Mouse (Mus musculus): ENCODE measurements at regions not wholly inside any gene's neighbourhood (a gene's known extent, or its start where the extent isn't known, plus 50 kb on each side); places are given as distances from the start of the nearest gene placed in this dataset.
A peak's percentile ranks its signal among the peaks of the same experiment; 100 is the strongest.

GRCm38 (mm10) chr9:94045462-94046126 lies 492.3 kb downstream of the 1190002N15Rik start:
- H3K9ac ChIP-seq (ENCODE audit: low read depth, low read length, severe bottlenecking), result no peak overlapping the region
- TF ChIP-seq POLR2A (IDR thresholded peaks at IDR 0.05; ENCODE audit: borderline replicate concordance, extremely low read depth, insufficient read depth, insufficient read length), result no peak
- WGBS, result 16% methylated on average over 3 of the region's 3 CpGs
- H3K36me3 ChIP-seq (ENCODE audit: control insufficient read depth, insufficient read depth, low read length), result no peaks in the 10 kb centered on the region
- DNase-seq (ENCODE audit: low spot score) (peak; percentile 82), ATAC-seq (ENCODE audit: low FRiP score, low read depth) (peak; percentile 85)
- no peak overlapping the region for H3K27ac ChIP-seq (replicated peaks; ENCODE audit: low read depth, low read length)
- H3K4me1 ChIP-seq (ENCODE audit: control insufficient read depth, insufficient read depth, low read length), result peaks cover 11% of the 10 kb centered on the region; the same call in 1 of the 2 replicates
- no peak overlapping the region for H3K4me3 ChIP-seq (replicated peaks; ENCODE audit: low read length)
- no peaks in the 10 kb centered on the region for H3K27me3 ChIP-seq (ENCODE audit: control insufficient read depth, insufficient read depth, low read length)
- H3K4me2 ChIP-seq (replicated peaks; ENCODE audit: low read depth, low read length, severe bottlenecking), result no peak overlapping the region
- H3K9me3 ChIP-seq (ENCODE audit: control insufficient read depth, low read length), result no peaks in the 10 kb centered on the region

DNA sequence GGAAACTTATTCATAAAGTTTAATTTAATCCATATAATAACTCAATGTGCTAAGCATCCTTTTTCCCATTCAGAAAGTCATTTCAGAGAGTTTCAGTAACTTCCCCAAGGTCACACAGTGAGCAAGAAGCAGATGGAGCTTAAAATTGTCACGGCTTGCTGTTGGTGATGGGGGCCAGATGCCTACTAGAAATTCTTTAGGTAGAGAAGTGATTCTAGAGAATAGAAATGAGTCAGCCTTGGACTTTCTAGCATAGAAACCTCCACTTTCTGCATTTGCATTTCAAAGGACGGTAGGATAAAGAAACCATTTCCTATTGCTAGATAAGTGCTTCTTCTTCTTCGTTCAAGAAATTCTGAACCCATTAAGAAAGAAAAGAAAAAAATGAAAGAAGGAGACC lies 514.1 kb downstream of the 1190002N15Rik start:
- no peaks in the 10 kb centered on the region for H3K27me3 ChIP-seq (ENCODE audit: control insufficient read depth, insufficient read depth, low read length)
- no peak for DNase-seq (ENCODE audit: low spot score)
- ATAC-seq (ENCODE audit: low FRiP score, low read depth), result no peak
- TF ChIP-seq POLR2A (IDR thresholded peaks at IDR 0.05; ENCODE audit: borderline replicate concordance, extremely low read depth, insufficient read depth, insufficient read length), result no peak
- no peak overlapping the region for H3K4me2 ChIP-seq (replicated peaks; ENCODE audit: low read depth, low read length, severe bottlenecking)
- no peak overlapping the region for H3K27ac ChIP-seq (replicated peaks; ENCODE audit: low read depth, low read length)
- no peaks in the 10 kb centered on the region for H3K4me1 ChIP-seq (ENCODE audit: control insufficient read depth, insufficient read depth, low read length)
- H3K9me3 ChIP-seq (ENCODE audit: control insufficient read depth, low read length), result no peaks in the 10 kb centered on the region
- no peak overlapping the region for H3K4me3 ChIP-seq (replicated peaks; ENCODE audit: low read length)
- 62% methylated on average over 3 of the region's 3 CpGs for WGBS
- no peak overlapping the region for H3K9ac ChIP-seq (ENCODE audit: low read depth, low read length, severe bottlenecking)
- no peaks in the 10 kb centered on the region for H3K36me3 ChIP-seq (ENCODE audit: control insufficient read depth, insufficient read depth, low read length)

DNA sequence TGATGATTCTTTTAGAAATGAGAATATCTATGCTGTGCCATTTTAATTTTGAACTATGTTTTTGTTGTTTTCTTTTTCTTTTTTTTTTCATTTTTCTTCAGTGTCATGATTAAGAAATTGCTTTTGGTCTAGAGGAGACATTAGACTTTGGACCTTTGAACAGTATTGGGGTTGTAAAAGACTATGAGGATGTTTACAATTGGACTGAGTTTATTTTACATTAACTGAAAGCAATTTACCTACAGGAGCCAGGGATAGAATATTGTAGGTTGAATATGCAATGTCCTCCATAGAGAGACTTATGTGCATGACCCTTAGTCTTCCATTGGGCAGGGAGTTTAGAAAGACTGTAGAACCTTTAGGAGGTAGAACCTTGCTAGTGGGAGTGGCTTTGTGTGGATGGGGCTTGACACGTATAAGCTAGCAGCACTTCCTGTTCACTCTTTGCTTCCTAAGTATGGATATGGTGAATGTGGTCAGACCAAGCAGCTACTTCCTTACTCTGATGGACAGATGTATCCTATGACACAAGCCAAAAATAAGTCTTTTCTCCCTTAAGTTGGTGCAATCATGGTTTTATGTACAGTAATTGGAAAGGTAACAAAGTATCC lies 516.5 kb downstream of the 1190002N15Rik start:
- no peak overlapping the region for H3K27ac ChIP-seq (replicated peaks; ENCODE audit: low read depth, low read length)
- no peak overlapping the region for H3K9ac ChIP-seq (ENCODE audit: low read depth, low read length, severe bottlenecking)
- TF ChIP-seq POLR2A (IDR thresholded peaks at IDR 0.05; ENCODE audit: borderline replicate concordance, extremely low read depth, insufficient read depth, insufficient read length), result no peak
- no peak overlapping the region for H3K4me2 ChIP-seq (replicated peaks; ENCODE audit: low read depth, low read length, severe bottlenecking)
- H3K9me3 ChIP-seq (ENCODE audit: control insufficient read depth, low read length), result no peaks in the 10 kb centered on the region
- ATAC-seq (ENCODE audit: low FRiP score, low read depth), result no peak
- no peaks in the 10 kb centered on the region for H3K4me1 ChIP-seq (ENCODE audit: control insufficient read depth, insufficient read depth, low read length)
- H3K27me3 ChIP-seq (ENCODE audit: control insufficient read depth, insufficient read depth, low read length), result no peaks in the 10 kb centered on the region
- H3K36me3 ChIP-seq (ENCODE audit: control insufficient read depth, insufficient read depth, low read length), result no peaks in the 10 kb centered on the region
- no peak for DNase-seq (ENCODE audit: low spot score)
- H3K4me3 ChIP-seq (replicated peaks; ENCODE audit: low read length), result no peak overlapping the region
- 71% methylated on average over 1 of the region's 1 CpGs for WGBS

DNA sequence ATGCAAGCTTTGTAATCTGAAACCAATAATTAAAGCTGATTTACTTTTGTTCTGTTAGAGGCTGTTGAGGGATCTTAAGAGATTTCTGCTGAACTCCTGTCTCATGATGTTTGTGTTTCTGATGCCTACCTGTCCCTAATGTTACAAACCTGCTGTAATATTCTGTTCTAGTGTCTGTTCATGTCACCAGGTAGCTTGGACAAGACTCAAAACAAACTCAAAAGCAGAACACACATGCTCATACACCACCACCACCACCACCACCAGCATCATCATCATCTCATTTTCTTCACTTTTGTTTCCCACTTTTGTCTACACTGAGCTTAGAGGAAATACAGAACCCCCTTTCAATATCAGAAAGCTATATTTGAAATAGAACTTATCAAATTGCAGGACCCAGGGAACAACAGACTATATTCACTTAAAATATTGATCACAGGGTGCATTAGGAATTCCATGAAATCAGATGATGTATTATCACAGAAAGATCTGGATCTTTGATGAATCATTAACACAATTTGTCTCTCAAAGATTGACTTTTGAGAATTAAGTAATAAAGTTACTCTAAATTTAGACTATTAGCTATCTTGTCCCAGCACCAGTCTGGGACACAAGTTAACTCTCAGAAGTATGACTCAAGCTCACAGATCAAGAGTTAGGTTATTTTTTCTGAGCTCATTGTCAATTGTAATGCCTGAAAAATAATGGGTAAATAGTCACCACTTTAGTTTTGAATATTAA lies 521.0 kb downstream of the 1190002N15Rik start:
- Histone ChIP-seq H3K36me3 (ENCODE audit: control insufficient read depth, insufficient read depth, low read length) (no peaks in the 10 kb centered on the region), H3K27ac (replicated peaks; ENCODE audit: low read depth, low read length) (no peak overlapping the region), H3K9ac (ENCODE audit: low read depth, low read length, severe bottlenecking) (no peak overlapping the region), H3K4me2 (replicated peaks; ENCODE audit: low read depth, low read length, severe bottlenecking) (no peak overlapping the region), H3K27me3 (ENCODE audit: control insufficient read depth, insufficient read depth, low read length) (no peaks in the 10 kb centered on the region), H3K9me3 (ENCODE audit: control insufficient read depth, low read length) (no peaks in the 10 kb centered on the region), H3K4me1 (ENCODE audit: control insufficient read depth, insufficient read depth, low read length) (no peaks in the 10 kb centered on the region), H3K4me3 (replicated peaks; ENCODE audit: low read length) (no peak overlapping the region)
- TF ChIP-seq POLR2A (IDR thresholded peaks at IDR 0.05; ENCODE audit: borderline replicate concordance, extremely low read depth, insufficient read depth, insufficient read length), result no peak
- no peak for ATAC-seq (ENCODE audit: low FRiP score, low read depth)
- no peak for DNase-seq (ENCODE audit: low spot score)

DNA sequence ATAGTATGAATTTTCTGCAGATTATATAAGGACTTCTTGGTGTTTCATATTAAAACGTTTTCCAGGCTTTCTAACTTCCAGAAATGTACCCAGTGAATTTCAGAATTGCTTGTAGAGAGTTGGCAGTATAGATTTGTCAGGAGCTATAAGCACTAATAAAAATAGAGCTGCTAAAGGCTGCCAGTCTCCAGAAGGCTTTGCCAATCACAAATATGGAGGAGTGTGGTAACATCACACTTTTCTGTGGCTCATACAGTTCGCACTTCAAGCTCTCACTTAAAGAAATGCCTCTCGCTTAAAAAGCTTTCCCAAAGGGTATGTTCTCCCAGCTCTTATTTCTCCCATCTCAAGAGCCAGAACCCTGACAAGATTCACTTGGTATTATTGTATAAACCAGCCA lies 545.7 kb downstream of the 1190002N15Rik start:
- no peaks in the 10 kb centered on the region for H3K27me3 ChIP-seq (ENCODE audit: control insufficient read depth, insufficient read depth, low read length)
- WGBS, result 70% methylated on average over 3 of the region's 3 CpGs
- ATAC-seq (ENCODE audit: low FRiP score, low read depth) (no peak), DNase-seq (ENCODE audit: low spot score) (no peak)
- no peaks in the 10 kb centered on the region for H3K36me3 ChIP-seq (ENCODE audit: control insufficient read depth, insufficient read depth, low read length)
- no peaks in the 10 kb centered on the region for H3K9me3 ChIP-seq (ENCODE audit: control insufficient read depth, low read length)
- no peak for TF ChIP-seq POLR2A (IDR thresholded peaks at IDR 0.05; ENCODE audit: borderline replicate concordance, extremely low read depth, insufficient read depth, insufficient read length)
- no peak overlapping the region for H3K27ac ChIP-seq (replicated peaks; ENCODE audit: low read depth, low read length)
- H3K4me3 ChIP-seq (replicated peaks; ENCODE audit: low read length), result no peak overlapping the region
- 0 out of 2 replicates have a peak, but pooled peaks cover 4% of the 10 kb centered on the region for H3K4me1 ChIP-seq (ENCODE audit: control insufficient read depth, insufficient read depth, low read length)
- H3K9ac ChIP-seq (ENCODE audit: low read depth, low read length, severe bottlenecking), result no peak overlapping the region
- no peak overlapping the region for H3K4me2 ChIP-seq (replicated peaks; ENCODE audit: low read depth, low read length, severe bottlenecking)

Measured in limb, embryonic 14.5 days (tissue).